Mouse (Mus musculus) granulocyte monocyte progenitor cell, adult 5-6 weeks (primary cell): Measurements from ENCODE around the gene Tomt. TPM values are rescaled to one million over a fixed set of nuclear protein-coding genes. Genes with fewer than 3 reads are reported as not detected.

Experiments
- ATAC-seq: replicated peaks from 2 replicates; pipeline ENCODE4 v1.8.0; 2016; ENCODE audit warnings: mild to moderate bottlenecking, moderate TSS enrichment, inconsistent platforms; ENCODE audit not compliant: poor library complexity, severe bottlenecking
- total RNA-seq, 2 experiments: library from RNA; stranded (forward) in 1 of 2; stranded (reverse) in 1 of 2; fragments of 200-712, 200-1000 nt in 1 of 2; fragments of >200 nt in 1 of 2; fragmentation: Nextera tagmentation in 1 of 2; gene quantifications; 2 replicates each; pipeline ENCODE4 v1.2.3; 2014 to 2017

Tomt gene
- total RNA-seq, 2 experiments from 2014 or later = not detected

GRCm38 (mm10) chr7:101863415-101863814, 42.7 kb downstream of the Tomt start, which contains the start of gene Anapc15:
Gene Anapc15, plus strand, starts transcription at chr7:101863715.
- peak; percentile 35; the same call in 1 of the 2 replicates for ATAC-seq

GRCm38 (mm10) chr7:101862291-101862690, 43.9 kb downstream of the Tomt start:
- no peak for ATAC-seq

GRCm38 (mm10) chr7:101860978-101861377, 45.2 kb downstream of the Tomt start:
- no peak for ATAC-seq

- peak; percentile 60 for ATAC-seq
Observed at GRCm38 (mm10) chr7:101858362-101858761, 47.8 kb downstream of the Tomt start.

- peak; percentile 76 for ATAC-seq
Observed at GRCm38 (mm10) chr7:101857094-101857493, 49.1 kb downstream of the Tomt start, which contains the start of gene Folr2. Gene Folr2, minus strand, starts transcription at chr7:101857194.

DNA sequence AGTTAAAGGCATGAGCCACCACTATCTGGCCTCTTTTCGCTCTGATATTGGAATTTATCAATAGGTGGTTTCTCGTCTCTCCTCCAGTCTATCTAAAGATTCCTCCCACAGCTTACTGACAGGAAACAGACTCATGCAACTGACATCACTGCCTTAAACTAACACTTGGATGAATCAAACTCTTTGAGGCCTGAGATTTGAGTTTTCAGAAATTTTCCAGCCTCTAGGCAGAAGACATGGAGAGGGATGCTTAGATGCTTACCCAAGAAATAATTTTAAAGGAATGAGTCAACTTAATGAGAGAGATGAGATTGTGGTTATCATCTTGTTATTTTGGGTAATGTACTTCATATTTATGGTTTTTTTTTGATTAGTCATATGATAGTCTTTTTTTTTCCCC, 52.3 kb downstream of the Tomt start:
- ATAC-seq = no peak

DNA sequence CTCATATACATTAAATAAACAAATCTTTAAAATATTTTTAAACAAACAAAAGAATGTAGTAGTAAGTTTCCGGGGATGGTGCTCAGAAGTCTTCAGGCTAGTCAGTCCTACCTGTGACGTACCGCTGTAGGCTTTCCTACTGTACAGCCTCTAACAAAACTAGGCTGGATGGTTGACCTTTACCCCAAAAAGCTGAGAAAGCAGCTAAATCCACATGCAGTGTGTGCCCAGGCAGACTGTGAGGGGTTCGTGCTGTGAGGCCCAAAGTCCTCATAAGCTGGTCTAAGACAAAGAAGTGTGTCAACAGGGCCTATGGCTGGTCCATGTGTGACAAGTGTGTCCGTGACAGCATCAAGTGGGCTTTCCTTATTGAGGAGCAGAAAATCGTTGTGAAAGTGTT, 53.3 kb downstream of the Tomt start:
- ATAC-seq = no peak

DNA sequence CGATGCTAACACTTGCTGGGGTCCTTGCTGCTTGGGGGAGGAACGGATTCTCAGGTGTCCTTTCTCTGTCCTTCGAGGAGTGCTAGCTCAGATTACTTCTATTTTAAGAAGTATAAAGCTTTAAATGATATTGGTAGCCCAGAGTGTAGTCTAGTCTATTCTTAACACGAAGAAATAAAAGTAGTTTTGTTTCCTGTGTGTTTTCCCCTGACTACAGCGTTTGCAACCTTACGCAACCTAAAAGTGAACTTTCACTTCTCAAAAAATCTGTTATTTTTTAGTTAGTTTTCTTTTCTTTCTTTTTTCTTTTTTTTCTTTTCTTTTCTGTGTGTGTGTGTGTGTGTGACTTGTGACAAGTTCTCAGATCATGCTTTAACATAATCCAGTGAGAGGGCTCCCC, 54.5 kb downstream of the Tomt start:
- ATAC-seq = peak; percentile 84

Other genes starting within 250 kb of the Tomt start
- 19.3 and 19.6 TPM in 2 replicates for gene Clpb, start 242.7 kb downstream of the Tomt start, total RNA-seq (2014; fragmentation: Nextera tagmentation)
- 40.6 and 60.0 TPM in 2 replicates for gene Clpb, start 242.7 kb downstream of the Tomt start, total RNA-seq (2017)
- not detected in 2 replicates for gene Phox2a, start 88.0 kb downstream of the Tomt start, total RNA-seq (2014; fragmentation: Nextera tagmentation)
- not detected in 2 replicates for gene Phox2a, start 88.0 kb downstream of the Tomt start, total RNA-seq (2017)
- 2.0 and 6.5 TPM in 2 replicates for gene Inppl1, start 68.1 kb downstream of the Tomt start, total RNA-seq (2014; fragmentation: Nextera tagmentation)
- gene Inppl1, start 68.1 kb downstream of the Tomt start, total RNA-seq (2017) = 7.5 and 11.7 TPM in 2 replicates
- gene Folr2, start 49.2 kb downstream of the Tomt start, total RNA-seq (2014; fragmentation: Nextera tagmentation) = not detected in 2 replicates
- not detected in 2 replicates for gene Folr2, start 49.2 kb downstream of the Tomt start, total RNA-seq (2017)
- gene Anapc15, start 42.6 kb downstream of the Tomt start, total RNA-seq (2014; fragmentation: Nextera tagmentation) = 111 and 144 TPM in 2 replicates
- gene Anapc15, start 42.6 kb downstream of the Tomt start, total RNA-seq (2017) = 80.1 and 145 TPM in 2 replicates
- not detected in 2 replicates for gene Folr1, start 35.6 kb downstream of the Tomt start, total RNA-seq (2014; fragmentation: Nextera tagmentation)
- not detected in 2 replicates for gene Folr1, start 35.6 kb downstream of the Tomt start, total RNA-seq (2017)
- gene Lamtor1, start 455 bp downstream of the Tomt start, total RNA-seq (2014; fragmentation: Nextera tagmentation) = 76.6 and 89.7 TPM in 2 replicates
- 70.9 and 91.7 TPM in 2 replicates for gene Lamtor1, start 455 bp downstream of the Tomt start, total RNA-seq (2017)
- gene Lrrc51, start 27.5 kb upstream of the Tomt start, total RNA-seq (2014; fragmentation: Nextera tagmentation) = 4.0 and 6.1 TPM in 2 replicates
- 3.8 TPM in 1 of 2 replicates, not detected in the other for gene Lrrc51, start 27.5 kb upstream of the Tomt start, total RNA-seq (2017)
- gene Numa1, start 27.8 kb upstream of the Tomt start, total RNA-seq (2014; fragmentation: Nextera tagmentation) = 114 and 116 TPM in 2 replicates
- gene Numa1, start 27.8 kb upstream of the Tomt start, total RNA-seq (2017) = 153 and 204 TPM in 2 replicates
- 5.8 and 12.6 TPM in 2 replicates for gene Il18bp, start 112.3 kb upstream of the Tomt start, total RNA-seq (2014; fragmentation: Nextera tagmentation)
- 1.1 and 3.7 TPM in 2 replicates for gene Il18bp, start 112.3 kb upstream of the Tomt start, total RNA-seq (2017)
- gene Rnf121, start 159.1 kb upstream of the Tomt start, total RNA-seq (2014; fragmentation: Nextera tagmentation) = 11.2 and 13.2 TPM in 2 replicates
- 12.0 and 13.1 TPM in 2 replicates for gene Rnf121, start 159.1 kb upstream of the Tomt start, total RNA-seq (2017)
- gene Xndc1, start 159.2 kb upstream of the Tomt start, total RNA-seq (2014; fragmentation: Nextera tagmentation) = 56.6 and 64.4 TPM in 2 replicates
- gene Xndc1, start 159.2 kb upstream of the Tomt start, total RNA-seq (2017) = 17.0 and 23.2 TPM in 2 replicates
- 1.8 and 3.4 TPM in 2 replicates for gene Xntrpc, start 159.4 kb upstream of the Tomt start, total RNA-seq (2014; fragmentation: Nextera tagmentation)
- gene Xntrpc, start 159.4 kb upstream of the Tomt start, total RNA-seq (2017) = 1.5 and 2.3 TPM in 2 replicates
- gene Trpc2, start 176.8 kb upstream of the Tomt start, total RNA-seq (2014; fragmentation: Nextera tagmentation) = not detected in 2 replicates
- gene Trpc2, start 176.8 kb upstream of the Tomt start, total RNA-seq (2017) = not detected in 2 replicates
- not detected in 2 replicates for gene Art1, start 195.4 kb upstream of the Tomt start, total RNA-seq (2014; fragmentation: Nextera tagmentation)
- gene Art1, start 195.4 kb upstream of the Tomt start, total RNA-seq (2017) = 0.67 TPM in 1 of 2 replicates, not detected in the other
- 1.9 TPM in 1 of 2 replicates, not detected in the other for gene Art5, start 203.1 kb upstream of the Tomt start, total RNA-seq (2014; fragmentation: Nextera tagmentation)
- gene Art5, start 203.1 kb upstream of the Tomt start, total RNA-seq (2017) = not detected in 2 replicates
- gene Chrna10, start 210.5 kb upstream of the Tomt start, total RNA-seq (2014; fragmentation: Nextera tagmentation) = not detected in 2 replicates
- not detected in 2 replicates for gene Chrna10, start 210.5 kb upstream of the Tomt start, total RNA-seq (2017)